Mouse (Mus musculus): ENCODE data around the gene Col5a3. TPM values are rescaled to one million over a fixed set of nuclear protein-coding genes. Genes with fewer than 3 reads are reported as not detected.
A peak's percentile ranks its signal among the peaks of the same experiment; 100 is the strongest.

Gene Col5a3
- polyA plus RNA-seq, 1 experiment from 2014 or later: 0.14 TPM

DNA sequence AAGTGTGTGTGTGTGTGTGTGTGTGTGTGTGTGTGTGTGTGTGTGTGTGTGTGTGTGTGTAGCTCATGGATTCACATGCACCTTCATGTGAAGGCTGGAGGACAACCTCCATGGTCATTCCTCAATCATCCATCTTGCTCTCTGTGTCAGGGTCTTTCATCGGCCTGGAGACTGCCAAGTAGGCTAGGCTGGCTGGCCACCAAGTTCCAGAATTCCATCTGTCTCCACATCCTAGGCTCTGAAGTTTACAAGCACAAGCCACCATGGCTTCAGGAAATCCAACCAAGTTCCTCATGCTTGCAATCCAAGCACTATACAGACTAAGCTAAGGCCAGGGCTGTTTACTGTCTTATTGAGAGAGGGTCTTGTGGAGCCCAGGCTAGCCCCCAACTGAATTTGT is 51.8 kb downstream of the Col5a3 start:
- Histone ChIP-seq H3K4me1 (ENCODE audit: control insufficient read depth, insufficient read depth, low read length) (no peaks in the 10 kb centered on the region), H3K4me2 (ENCODE audit: low read depth, low read length) (no peak overlapping the region), H3K27me3 (ENCODE audit: control insufficient read depth, insufficient read depth, low read length) (no peaks in the 10 kb centered on the region), H3K4me3 (ENCODE audit: low read depth, low read length) (no peak overlapping the region), H3K9ac (replicated peaks; ENCODE audit: low read length) (no peak overlapping the region), H3K27ac (replicated peaks; ENCODE audit: low read depth, low read length) (no peak overlapping the region), H3K36me3 (replicated peaks; ENCODE audit: control insufficient read depth, insufficient read depth, low read depth, low read length) (no peaks in the 10 kb centered on the region), H3K9me3 (replicated peaks; ENCODE audit: control insufficient read depth, low read length) (no peaks in the 10 kb centered on the region)
- no peak for ATAC-seq (replicated peaks; ENCODE audit: insufficient number of reproducible peaks, low FRiP score, low TSS enrichment, low read depth)
- no peak for DNase-seq (ENCODE audit: low spot score)
- 93% methylated on average over 1 of the region's 1 CpGs for WGBS

DNA sequence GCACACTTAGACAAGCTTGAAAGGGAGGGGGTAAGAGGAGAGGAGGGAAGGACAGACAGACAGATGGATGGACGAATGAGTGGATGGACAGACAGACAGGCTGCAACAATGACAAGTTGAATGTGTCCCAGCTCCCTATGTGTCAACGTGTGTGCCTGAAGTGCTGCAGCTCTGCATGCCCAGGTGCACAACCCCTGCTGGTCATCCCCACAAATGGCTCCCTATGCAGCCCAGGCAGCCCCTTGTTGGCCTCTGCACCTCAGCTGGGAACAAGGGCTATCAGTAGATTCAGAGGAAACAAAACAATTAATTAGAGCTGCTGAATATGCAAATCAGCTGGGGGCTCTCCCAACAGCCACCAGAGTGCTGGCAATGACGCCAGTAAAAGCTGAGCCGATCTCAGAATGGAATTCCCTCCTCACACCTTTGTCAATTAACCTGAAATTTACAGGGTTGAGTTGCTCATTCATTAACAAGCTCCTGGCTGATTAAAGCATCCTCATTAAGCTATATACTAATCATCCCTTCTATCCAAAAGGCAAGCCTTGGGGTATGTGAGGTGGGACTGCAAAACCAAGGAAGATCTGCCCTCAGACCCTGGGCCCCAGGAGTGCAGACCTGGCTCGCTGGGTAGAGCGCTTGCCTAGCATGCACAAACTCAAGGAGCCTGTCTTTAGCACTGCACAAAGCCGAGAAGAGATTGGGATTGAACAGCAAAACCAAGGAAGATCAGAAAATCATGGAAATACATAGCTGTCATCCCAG is 52.5 kb downstream of the Col5a3 start:
- ATAC-seq (replicated peaks; ENCODE audit: insufficient number of reproducible peaks, low FRiP score, low TSS enrichment, low read depth) (no peak), DNase-seq (ENCODE audit: low spot score) (no peak)
- Histone ChIP-seq H3K4me3 (ENCODE audit: low read depth, low read length) (no peak overlapping the region), H3K27ac (replicated peaks; ENCODE audit: low read depth, low read length) (no peak overlapping the region), H3K9ac (replicated peaks; ENCODE audit: low read length) (no peak overlapping the region), H3K9me3 (replicated peaks; ENCODE audit: control insufficient read depth, low read length) (no peaks in the 10 kb centered on the region), H3K36me3 (replicated peaks; ENCODE audit: control insufficient read depth, insufficient read depth, low read depth, low read length) (no peaks in the 10 kb centered on the region), H3K4me2 (ENCODE audit: low read depth, low read length) (no peak overlapping the region), H3K4me1 (ENCODE audit: control insufficient read depth, insufficient read depth, low read length) (no peaks in the 10 kb centered on the region), H3K27me3 (ENCODE audit: control insufficient read depth, insufficient read depth, low read length) (no peaks in the 10 kb centered on the region)
- WGBS: 54% methylated on average over 7 of the region's 7 CpGs

DNA sequence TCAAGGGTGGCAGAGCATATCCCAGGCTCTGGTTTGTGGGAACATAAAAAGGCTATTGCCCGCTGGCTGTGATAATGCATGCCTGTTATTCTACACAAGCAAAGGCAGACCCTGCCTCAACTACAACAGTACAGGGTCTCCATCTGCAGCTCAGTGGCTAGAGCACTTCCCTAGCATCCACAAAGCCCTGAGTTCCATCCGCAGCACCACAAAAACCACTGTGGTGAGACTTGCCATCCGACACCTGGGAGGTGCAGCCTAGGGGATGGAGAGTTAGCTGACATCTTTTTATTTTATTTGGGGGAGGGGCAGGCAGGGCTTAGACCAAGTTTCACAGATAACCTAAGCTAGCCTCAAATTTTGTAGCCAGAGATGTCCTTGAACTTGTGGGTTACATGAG is 53.5 kb downstream of the Col5a3 start:
- H3K36me3 ChIP-seq (replicated peaks; ENCODE audit: control insufficient read depth, insufficient read depth, low read depth, low read length): no peaks in the 10 kb centered on the region

DNA sequence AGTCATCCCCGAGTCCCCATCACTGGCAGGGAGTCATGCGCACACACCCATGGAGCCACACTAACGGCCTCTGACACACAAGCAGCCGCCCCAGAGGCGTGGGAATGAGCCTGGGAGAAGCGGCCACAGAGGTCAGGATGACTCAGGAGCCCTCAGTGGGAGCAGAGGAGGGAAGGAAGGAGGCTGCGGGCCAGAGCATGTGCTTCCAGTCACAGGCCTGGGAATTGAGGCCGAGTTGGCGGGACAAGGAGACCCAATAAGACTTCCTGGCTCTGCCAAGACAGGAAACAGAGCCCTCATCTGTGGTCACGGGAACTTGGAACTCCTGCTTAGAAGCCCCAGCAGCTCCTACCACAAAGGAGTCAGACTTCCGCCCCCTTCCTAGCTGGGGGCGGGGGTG is 54.1 kb downstream of the Col5a3 start:
- WGBS: 60% methylated on average over 12 of the region's 12 CpGs

More for the DNA sequence above, 53.5 kb downstream of the Col5a3 start:
- H3K9me3 ChIP-seq (replicated peaks; ENCODE audit: control insufficient read depth, low read length): no peaks in the 10 kb centered on the region
- H3K4me2 ChIP-seq (ENCODE audit: low read depth, low read length): no peak overlapping the region
- DNase-seq (ENCODE audit: low spot score): no peak
- no peak overlapping the region for H3K9ac ChIP-seq (replicated peaks; ENCODE audit: low read length)
- no peaks in the 10 kb centered on the region for H3K27me3 ChIP-seq (ENCODE audit: control insufficient read depth, insufficient read depth, low read length)
- 68% methylated on average over 3 of the region's 3 CpGs for WGBS
- ATAC-seq (replicated peaks; ENCODE audit: insufficient number of reproducible peaks, low FRiP score, low TSS enrichment, low read depth): no peak
- no peak overlapping the region for H3K27ac ChIP-seq (replicated peaks; ENCODE audit: low read depth, low read length)
- H3K4me1 ChIP-seq (ENCODE audit: control insufficient read depth, insufficient read depth, low read length): no peaks in the 10 kb centered on the region
- no peak overlapping the region for H3K4me3 ChIP-seq (ENCODE audit: low read depth, low read length)

DNA sequence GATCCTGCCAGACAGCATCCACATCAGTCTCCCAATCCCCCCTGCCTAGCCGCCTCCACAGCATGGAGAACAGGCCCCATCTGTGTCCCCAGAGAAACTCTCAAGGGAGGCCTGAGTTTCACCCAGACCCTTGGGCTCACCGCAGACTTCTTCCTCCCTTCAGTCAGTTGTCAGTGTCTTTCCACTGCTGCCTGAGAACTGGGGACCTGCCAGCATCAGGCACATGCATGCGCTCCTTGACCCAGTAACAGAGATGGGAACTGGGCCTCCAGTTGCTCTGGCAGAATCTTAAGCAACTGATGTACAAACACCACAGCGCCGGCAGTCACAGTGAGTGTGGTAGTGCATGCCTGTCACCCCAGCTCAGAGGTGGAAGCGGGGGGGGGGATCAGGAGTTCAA is 56.0 kb downstream of the Col5a3 start:
- no peak overlapping the region for H3K4me2 ChIP-seq (ENCODE audit: low read depth, low read length)
- 83% methylated on average over 6 of the region's 6 CpGs for WGBS
- H3K27ac ChIP-seq (replicated peaks; ENCODE audit: low read depth, low read length): no peak overlapping the region
- H3K4me1 ChIP-seq (ENCODE audit: control insufficient read depth, insufficient read depth, low read length): no peaks in the 10 kb centered on the region
- H3K27me3 ChIP-seq (ENCODE audit: control insufficient read depth, insufficient read depth, low read length): no peaks in the 10 kb centered on the region
- ATAC-seq (replicated peaks; ENCODE audit: insufficient number of reproducible peaks, low FRiP score, low TSS enrichment, low read depth) (no peak), DNase-seq (ENCODE audit: low spot score) (no peak)
- no peak overlapping the region for H3K4me3 ChIP-seq (ENCODE audit: low read depth, low read length)
- H3K36me3 ChIP-seq (replicated peaks; ENCODE audit: control insufficient read depth, insufficient read depth, low read depth, low read length): no peaks in the 10 kb centered on the region
- no peaks in the 10 kb centered on the region for H3K9me3 ChIP-seq (replicated peaks; ENCODE audit: control insufficient read depth, low read length)
- no peak overlapping the region for H3K9ac ChIP-seq (replicated peaks; ENCODE audit: low read length)

More for the DNA sequence above, 54.1 kb downstream of the Col5a3 start:
- Histone ChIP-seq H3K4me1 (ENCODE audit: control insufficient read depth, insufficient read depth, low read length) (no peaks in the 10 kb centered on the region), H3K36me3 (replicated peaks; ENCODE audit: control insufficient read depth, insufficient read depth, low read depth, low read length) (no peaks in the 10 kb centered on the region), H3K27me3 (ENCODE audit: control insufficient read depth, insufficient read depth, low read length) (no peaks in the 10 kb centered on the region), H3K4me3 (ENCODE audit: low read depth, low read length) (no peak overlapping the region), H3K27ac (replicated peaks; ENCODE audit: low read depth, low read length) (no peak overlapping the region), H3K9ac (replicated peaks; ENCODE audit: low read length) (no peak overlapping the region), H3K4me2 (ENCODE audit: low read depth, low read length) (no peak overlapping the region), H3K9me3 (replicated peaks; ENCODE audit: control insufficient read depth, low read length) (no peaks in the 10 kb centered on the region)
- ATAC-seq (replicated peaks; ENCODE audit: insufficient number of reproducible peaks, low FRiP score, low TSS enrichment, low read depth): no peak
- DNase-seq (ENCODE audit: low spot score): no peak

DNA sequence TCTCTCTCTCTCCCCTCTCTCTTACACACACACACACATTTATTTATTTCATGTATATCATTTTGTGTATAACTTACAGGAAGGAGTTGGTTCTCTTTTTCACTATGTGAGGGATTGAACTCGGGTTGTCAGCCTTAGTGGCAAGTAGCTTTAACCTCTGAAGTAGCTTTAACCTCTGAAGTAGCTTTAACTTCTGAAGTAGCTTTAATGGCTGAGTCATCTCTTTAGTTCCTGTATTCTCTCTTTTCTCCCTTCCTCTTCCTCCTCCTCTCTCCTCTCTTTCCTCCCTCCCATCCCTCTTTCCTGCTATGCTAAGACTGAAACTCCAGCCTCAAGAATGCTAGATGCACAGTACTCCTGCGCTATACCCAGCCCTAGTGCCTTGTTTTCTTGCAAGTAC is 56.6 kb downstream of the Col5a3 start:
- ATAC-seq (replicated peaks; ENCODE audit: insufficient number of reproducible peaks, low FRiP score, low TSS enrichment, low read depth) (no peak), DNase-seq (ENCODE audit: low spot score) (no peak)
- Histone ChIP-seq H3K36me3 (replicated peaks; ENCODE audit: control insufficient read depth, insufficient read depth, low read depth, low read length) (no peaks in the 10 kb centered on the region), H3K9me3 (replicated peaks; ENCODE audit: control insufficient read depth, low read length) (no peaks in the 10 kb centered on the region), H3K9ac (replicated peaks; ENCODE audit: low read length) (no peak overlapping the region), H3K27ac (replicated peaks; ENCODE audit: low read depth, low read length) (no peak overlapping the region), H3K27me3 (ENCODE audit: control insufficient read depth, insufficient read depth, low read length) (no peaks in the 10 kb centered on the region), H3K4me2 (ENCODE audit: low read depth, low read length) (no peak overlapping the region), H3K4me3 (ENCODE audit: low read depth, low read length) (no peak overlapping the region), H3K4me1 (ENCODE audit: control insufficient read depth, insufficient read depth, low read length) (no peaks in the 10 kb centered on the region)
- 87% methylated on average over 2 of the region's 2 CpGs for WGBS

DNA sequence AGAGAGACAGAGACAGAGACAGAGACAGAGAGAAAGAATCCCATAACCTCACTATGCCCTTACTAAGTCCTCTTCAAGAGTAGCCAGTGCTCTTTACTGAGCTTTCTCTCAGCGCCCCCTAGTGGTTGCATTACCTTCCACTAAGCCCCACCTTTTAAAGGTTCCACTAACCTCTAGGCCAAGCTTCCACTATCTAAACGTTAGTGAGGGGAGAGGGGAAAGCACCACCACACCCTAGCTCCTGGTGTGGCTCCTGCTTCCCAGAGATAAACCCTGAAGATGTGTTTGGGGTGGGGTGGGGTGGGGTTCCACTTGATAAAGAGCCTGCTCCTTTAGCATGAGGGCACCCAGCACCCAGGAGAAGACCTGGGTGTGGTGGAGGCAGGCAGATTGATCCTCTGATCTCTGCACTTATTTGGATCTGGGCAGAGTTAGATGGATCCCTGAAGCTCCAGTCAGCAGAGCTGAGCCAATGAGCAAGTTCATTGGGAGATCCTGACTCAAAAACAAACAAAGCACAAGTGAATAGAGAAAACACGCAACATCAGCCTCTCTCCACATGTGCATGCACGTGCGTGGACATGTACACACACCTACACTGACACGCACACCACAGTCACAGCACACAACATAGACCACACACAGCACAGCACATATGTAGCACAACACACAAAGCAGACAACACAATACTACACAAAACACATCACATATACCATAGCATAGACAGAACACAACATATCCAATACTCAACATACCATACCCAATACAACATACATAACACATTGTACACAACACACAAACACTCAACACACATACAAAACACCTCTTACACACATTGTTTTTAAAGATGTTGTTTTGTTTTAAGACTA is 57.5 kb downstream of the Col5a3 start:
- ATAC-seq (replicated peaks; ENCODE audit: insufficient number of reproducible peaks, low FRiP score, low TSS enrichment, low read depth): no peak
- 59% methylated on average over 6 of the region's 6 CpGs for WGBS
- Histone ChIP-seq H3K4me1 (ENCODE audit: control insufficient read depth, insufficient read depth, low read length) (no peaks in the 10 kb centered on the region), H3K4me3 (ENCODE audit: low read depth, low read length) (no peak overlapping the region), H3K9me3 (replicated peaks; ENCODE audit: control insufficient read depth, low read length) (no peaks in the 10 kb centered on the region), H3K9ac (replicated peaks; ENCODE audit: low read length) (no peak overlapping the region), H3K36me3 (replicated peaks; ENCODE audit: control insufficient read depth, insufficient read depth, low read depth, low read length) (no peaks in the 10 kb centered on the region), H3K27ac (replicated peaks; ENCODE audit: low read depth, low read length) (no peak overlapping the region), H3K4me2 (ENCODE audit: low read depth, low read length) (no peak overlapping the region), H3K27me3 (ENCODE audit: control insufficient read depth, insufficient read depth, low read length) (no peaks in the 10 kb centered on the region)
- peak; percentile 85 for DNase-seq (ENCODE audit: low spot score)

DNA sequence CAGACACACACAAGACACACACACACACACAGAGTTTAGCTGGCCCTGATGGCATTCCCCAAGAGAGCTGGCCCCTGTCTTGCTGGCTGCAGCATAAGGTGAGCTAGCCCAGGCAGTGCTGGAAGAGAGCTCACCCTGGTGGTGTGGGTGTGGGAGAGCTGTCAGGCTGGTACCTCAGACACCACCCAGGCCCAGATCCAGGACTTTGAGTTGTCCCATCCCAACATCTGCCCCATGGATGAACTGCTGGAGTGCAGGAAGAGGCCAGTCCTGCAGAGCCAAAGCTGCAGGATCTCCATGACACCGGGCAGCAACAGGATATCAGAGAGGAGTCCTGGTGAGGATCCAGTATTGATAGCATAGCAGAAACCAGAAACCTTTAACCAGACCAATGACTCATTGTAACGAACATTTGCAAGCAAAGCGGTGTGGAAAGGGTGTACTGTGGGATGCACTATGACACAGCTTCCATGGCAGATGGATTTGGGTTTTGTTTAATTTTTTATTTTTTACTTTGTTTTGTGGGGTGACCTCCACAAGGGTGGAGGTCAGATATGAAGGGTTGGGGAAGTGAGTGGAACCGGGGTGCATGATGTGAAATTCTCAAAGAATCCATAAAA is 58.7 kb downstream of the Col5a3 start:
- Histone ChIP-seq H3K27me3 (ENCODE audit: control insufficient read depth, insufficient read depth, low read length) (no peaks in the 10 kb centered on the region), H3K4me3 (ENCODE audit: low read depth, low read length) (no peak overlapping the region), H3K4me1 (ENCODE audit: control insufficient read depth, insufficient read depth, low read length) (no peaks in the 10 kb centered on the region), H3K4me2 (ENCODE audit: low read depth, low read length) (no peak overlapping the region), H3K27ac (replicated peaks; ENCODE audit: low read depth, low read length) (no peak overlapping the region), H3K9ac (replicated peaks; ENCODE audit: low read length) (no peak overlapping the region), H3K36me3 (replicated peaks; ENCODE audit: control insufficient read depth, insufficient read depth, low read depth, low read length) (no peaks in the 10 kb centered on the region), H3K9me3 (replicated peaks; ENCODE audit: control insufficient read depth, low read length) (no peaks in the 10 kb centered on the region)
- DNase-seq (ENCODE audit: low spot score): no peak
- 87% methylated on average over 4 of the region's 4 CpGs for WGBS
- no peak for ATAC-seq (replicated peaks; ENCODE audit: insufficient number of reproducible peaks, low FRiP score, low TSS enrichment, low read depth)
